Mouse (Mus musculus) cerebellum, adult 11-12 months (tissue): ENCODE measurements at regions not wholly inside any gene's neighbourhood (a gene's known extent, or its start where the extent isn't known, plus 50 kb on each side); places are given as distances from the start of the nearest gene placed in this dataset.

Experiments
- DNase-seq: peaks from one replicate; pipeline ENCODE4 v3.0.0; 2022

GRCm38 (mm10) chrX:140164859-140165258, 102.2 kb downstream of the Pih1h3b start:
- no peak for DNase-seq

GRCm38 (mm10) chrX:140165966-140166365, 103.3 kb downstream of the Pih1h3b start:
- DNase-seq: no peak

- DNase-seq: peak; percentile 1
These were observed 117.2 kb downstream of the Pih1h3b start for GRCm38 (mm10) chrX:140179850-140180249.

GRCm38 (mm10) chrX:140183003-140183402, 120.3 kb downstream of the Pih1h3b start:
- no peak for DNase-seq

GRCm38 (mm10) chrX:140203676-140204075, 138.4 kb upstream of the Frmpd3 start:
- no peak for DNase-seq

- DNase-seq: no peak
These were observed 133.3 kb upstream of the Frmpd3 start for GRCm38 (mm10) chrX:140208791-140209190.

- no peak for DNase-seq
These were observed 129.3 kb upstream of the Frmpd3 start for GRCm38 (mm10) chrX:140212644-140213361.

GRCm38 (mm10) chrX:140214198-140214849, 127.7 kb upstream of the Frmpd3 start:
- peak; percentile 25 for DNase-seq

- DNase-seq: no peak
These were observed 86.3 kb upstream of the Frmpd3 start for GRCm38 (mm10) chrX:140255790-140256189.

GRCm38 (mm10) chrX:140269742-140270457, 72.2 kb upstream of the Frmpd3 start:
- no peak for DNase-seq

GRCm38 (mm10) chrX:140277327-140277947, 64.6 kb upstream of the Frmpd3 start:
- DNase-seq: no peak

- DNase-seq: no peak
These were observed 63.9 kb upstream of the Frmpd3 start for GRCm38 (mm10) chrX:140277978-140278729.

GRCm38 (mm10) chrX:140279266-140279665, 62.8 kb upstream of the Frmpd3 start:
- DNase-seq: no peak

GRCm38 (mm10) chrX:140280016-140280415, 62.0 kb upstream of the Frmpd3 start:
- no peak for DNase-seq
